Mouse (Mus musculus): ENCODE measurements around the gene Rnf213. TPM values are rescaled to one million over a fixed set of nuclear protein-coding genes. Genes with fewer than 3 reads are reported as not detected.
A peak's percentile ranks its signal among the peaks of the same experiment; 100 is the strongest.

Rnf213 gene
- polyA plus RNA-seq, 1 experiment from 2014 or later: 11.0 TPM

DNA sequence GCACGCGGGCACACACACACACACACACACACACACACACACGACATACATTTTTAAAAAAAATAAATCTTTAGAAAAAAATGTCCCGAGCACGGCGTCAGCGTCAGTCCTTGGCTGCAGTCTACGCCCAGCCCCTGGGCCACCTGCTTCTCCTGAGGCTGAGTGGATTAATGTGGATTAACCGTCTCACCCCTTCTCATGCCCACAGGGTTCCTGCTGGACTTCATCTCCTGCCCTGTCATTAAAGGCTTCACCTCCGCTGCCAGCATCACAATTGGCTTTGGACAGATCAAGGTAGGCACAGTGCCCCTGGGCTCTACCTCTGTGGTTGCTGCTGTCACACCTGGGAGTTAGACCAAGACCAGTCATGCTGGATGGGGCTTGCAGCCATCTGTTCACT is 33.8 kb upstream of the Rnf213 start:
- Histone ChIP-seq H3K36me3 (ENCODE audit: control insufficient read depth, insufficient read depth, low read length) (no peaks in the 10 kb centered on the region), H3K9ac (ENCODE audit: low read depth, low read length) (no peak overlapping the region), H3K9me3 (replicated peaks; ENCODE audit: control insufficient read depth, low read length) (no peaks in the 10 kb centered on the region), H3K27me3 (ENCODE audit: control insufficient read depth, insufficient read depth, low read length) (no peaks in the 10 kb centered on the region), H3K4me1 (ENCODE audit: control insufficient read depth, insufficient read depth, low read length) (peaks cover 11% of the 10 kb centered on the region), H3K27ac (ENCODE audit: low read depth, low read length) (no peak overlapping the region), H3K4me3 (ENCODE audit: low read depth, low read length) (no peak overlapping the region), H3K4me2 (no peak overlapping the region)
- WGBS (ENCODE audit: insufficient replicate concordance): 80% methylated on average over 10 of the region's 10 CpGs
- ATAC-seq (replicated peaks; ENCODE audit: insufficient number of reproducible peaks, low FRiP score, low TSS enrichment): no peak

DNA sequence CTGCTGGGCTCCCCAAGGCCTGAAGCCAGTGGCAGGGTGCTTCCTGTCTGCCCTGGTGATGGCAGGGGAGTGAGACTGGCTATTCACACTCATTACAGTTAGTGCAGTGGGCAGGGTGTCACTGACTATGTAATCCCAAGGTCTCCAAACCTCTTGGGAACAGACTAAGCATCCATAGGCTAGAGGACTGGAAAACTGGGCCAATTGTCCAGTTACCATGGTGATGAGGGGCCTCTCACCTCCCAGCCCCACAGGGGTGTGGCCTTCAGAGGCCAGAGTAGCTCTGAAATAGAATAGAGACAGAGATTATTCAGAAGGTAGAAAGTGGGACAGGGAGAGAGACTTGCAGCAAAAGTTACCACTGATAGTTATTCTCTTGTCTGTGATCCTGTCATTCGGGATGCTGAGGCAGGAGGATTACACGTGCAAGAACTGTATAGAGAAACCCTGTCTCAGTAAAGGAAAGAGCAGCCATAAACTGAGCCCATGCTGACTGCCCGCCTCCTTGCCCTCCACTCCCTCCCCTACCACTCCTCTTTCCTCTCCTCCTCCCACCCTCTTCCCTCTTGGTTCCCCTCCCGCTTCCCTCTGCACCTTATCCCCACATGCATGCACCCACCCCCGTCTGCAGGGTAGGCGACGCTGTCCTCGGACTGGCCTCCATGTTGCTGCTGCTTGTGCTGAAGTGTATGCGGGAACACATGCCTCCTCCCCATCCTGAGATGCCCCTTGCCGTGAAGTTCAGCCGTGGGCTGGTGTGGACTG is 29.9 kb upstream of the Rnf213 start:
- Histone ChIP-seq H3K4me2 (no peak overlapping the region), H3K9me3 (replicated peaks; ENCODE audit: control insufficient read depth, low read length) (peaks cover 3% of the 10 kb centered on the region), H3K36me3 (ENCODE audit: control insufficient read depth, insufficient read depth, low read length) (no peaks in the 10 kb centered on the region), H3K27me3 (ENCODE audit: control insufficient read depth, insufficient read depth, low read length) (no peaks in the 10 kb centered on the region), H3K27ac (ENCODE audit: low read depth, low read length) (no peak overlapping the region), H3K9ac (ENCODE audit: low read depth, low read length) (0 out of 2 replicates have a peak overlapping the region, but pooled peaks have one; percentile 5), H3K4me3 (ENCODE audit: low read depth, low read length) (no peak overlapping the region), H3K4me1 (ENCODE audit: control insufficient read depth, insufficient read depth, low read length) (no peaks in the 10 kb centered on the region)
- no peak for ATAC-seq (replicated peaks; ENCODE audit: insufficient number of reproducible peaks, low FRiP score, low TSS enrichment)
- WGBS (ENCODE audit: insufficient replicate concordance): 43% methylated on average over 11 of the region's 11 CpGs

DNA sequence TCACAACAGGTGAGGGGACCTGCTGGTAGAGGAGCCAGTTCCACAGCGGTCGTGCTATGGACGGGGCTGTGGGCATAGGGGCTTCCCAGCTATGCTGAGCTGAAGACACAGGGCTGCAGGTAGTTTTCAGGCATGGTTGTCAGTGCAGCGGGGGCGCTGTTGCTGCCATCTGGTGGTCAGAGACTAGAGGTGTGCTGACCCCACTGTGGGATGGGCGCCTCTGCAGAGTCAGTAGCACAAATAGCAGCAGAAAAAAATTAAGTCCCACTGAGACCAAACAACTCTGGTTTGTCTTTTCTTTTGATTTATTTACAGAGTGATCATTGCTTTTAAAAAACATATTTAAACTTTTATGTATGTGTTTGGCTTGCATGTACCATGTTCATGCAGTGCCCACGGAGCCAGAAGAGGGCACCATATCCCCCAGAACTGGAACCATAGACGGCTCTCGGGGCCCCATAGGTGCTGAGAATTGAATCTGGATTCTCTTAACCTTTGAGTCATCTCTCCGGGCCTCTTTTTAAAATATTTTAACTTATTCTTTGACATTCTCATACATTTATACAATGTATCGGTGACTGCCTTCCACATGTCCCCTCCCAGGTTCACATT is 29.3 kb upstream of the Rnf213 start:
- H3K4me2 ChIP-seq: no peak overlapping the region
- ATAC-seq (replicated peaks; ENCODE audit: insufficient number of reproducible peaks, low FRiP score, low TSS enrichment): no peak
- no peak overlapping the region for H3K27ac ChIP-seq (ENCODE audit: low read depth, low read length)
- 32% methylated on average over 11 of the region's 11 CpGs for WGBS (ENCODE audit: insufficient replicate concordance)
- no peak overlapping the region for H3K9ac ChIP-seq (ENCODE audit: low read depth, low read length)
- no peaks in the 10 kb centered on the region for H3K27me3 ChIP-seq (ENCODE audit: control insufficient read depth, insufficient read depth, low read length)
- H3K9me3 ChIP-seq (replicated peaks; ENCODE audit: control insufficient read depth, low read length): peaks cover 3% of the 10 kb centered on the region
- H3K4me1 ChIP-seq (ENCODE audit: control insufficient read depth, insufficient read depth, low read length): no peaks in the 10 kb centered on the region
- no peak overlapping the region for H3K4me3 ChIP-seq (ENCODE audit: low read depth, low read length)
- no peaks in the 10 kb centered on the region for H3K36me3 ChIP-seq (ENCODE audit: control insufficient read depth, insufficient read depth, low read length)

DNA sequence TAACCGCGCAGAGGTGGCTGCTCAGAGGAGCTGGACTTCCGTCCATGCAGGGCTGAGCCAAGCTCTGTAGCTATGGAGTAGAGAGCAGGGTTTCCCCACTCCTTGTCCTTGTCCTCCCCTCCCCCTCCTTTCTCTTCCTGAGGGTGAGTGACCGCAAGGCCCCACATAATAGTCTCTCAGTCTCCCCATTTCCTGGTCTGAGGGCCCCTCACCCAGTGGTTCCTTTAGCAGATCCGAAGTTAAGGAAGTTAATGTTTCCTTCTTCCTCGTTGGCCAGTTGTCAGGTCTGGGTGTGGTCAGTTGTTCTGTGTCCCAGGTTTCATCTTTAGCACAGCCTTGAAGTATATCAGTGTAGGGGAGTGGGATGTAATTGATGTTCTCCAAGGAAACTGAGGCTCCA is 17.5 kb upstream of the Rnf213 start:
- 67% methylated on average over 6 of the region's 6 CpGs for WGBS (ENCODE audit: insufficient replicate concordance)
- ATAC-seq (replicated peaks; ENCODE audit: insufficient number of reproducible peaks, low FRiP score, low TSS enrichment): no peak

DNA sequence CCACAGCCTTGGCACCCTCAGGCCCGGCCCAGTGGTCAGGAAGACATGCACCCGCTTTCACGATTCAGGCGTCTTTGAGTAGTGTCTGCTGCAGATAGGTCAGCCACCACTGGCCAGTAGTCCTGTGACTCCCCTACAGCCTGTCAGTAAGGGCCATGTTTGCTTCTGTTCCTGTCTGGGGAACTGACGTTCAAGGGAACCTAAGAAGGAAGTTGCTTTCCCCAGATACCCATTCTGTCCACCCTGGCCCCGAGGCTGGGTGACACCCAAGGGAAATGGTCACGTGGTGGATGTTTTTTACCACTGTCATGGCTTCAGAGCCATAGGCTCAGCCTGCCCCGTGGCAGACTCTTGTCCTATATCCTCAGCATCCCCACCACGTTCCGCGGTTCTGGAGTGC is 15.6 kb upstream of the Rnf213 start:
- Histone ChIP-seq H3K4me3 (ENCODE audit: low read depth, low read length) (no peak overlapping the region), H3K4me1 (ENCODE audit: control insufficient read depth, insufficient read depth, low read length) (peaks cover 17% of the 10 kb centered on the region), H3K36me3 (ENCODE audit: control insufficient read depth, insufficient read depth, low read length) (peaks cover 11% of the 10 kb centered on the region), H3K27me3 (ENCODE audit: control insufficient read depth, insufficient read depth, low read length) (no peaks in the 10 kb centered on the region), H3K9me3 (replicated peaks; ENCODE audit: control insufficient read depth, low read length) (no peaks in the 10 kb centered on the region), H3K27ac (ENCODE audit: low read depth, low read length) (no peak overlapping the region), H3K9ac (ENCODE audit: low read depth, low read length) (no peak overlapping the region), H3K4me2 (no peak overlapping the region)
- ATAC-seq (replicated peaks; ENCODE audit: insufficient number of reproducible peaks, low FRiP score, low TSS enrichment): no peak
- WGBS (ENCODE audit: insufficient replicate concordance): 92% methylated on average over 11 of the region's 11 CpGs

More for the DNA sequence above, 17.5 kb upstream of the Rnf213 start:
- no peak overlapping the region for H3K9ac ChIP-seq (ENCODE audit: low read depth, low read length)
- H3K4me3 ChIP-seq (ENCODE audit: low read depth, low read length): no peak overlapping the region
- no peaks in the 10 kb centered on the region for H3K27me3 ChIP-seq (ENCODE audit: control insufficient read depth, insufficient read depth, low read length)
- H3K27ac ChIP-seq (ENCODE audit: low read depth, low read length): no peak overlapping the region
- peaks cover 11% of the 10 kb centered on the region for H3K36me3 ChIP-seq (ENCODE audit: control insufficient read depth, insufficient read depth, low read length)
- peaks cover 7% of the 10 kb centered on the region for H3K4me1 ChIP-seq (ENCODE audit: control insufficient read depth, insufficient read depth, low read length)
- no peak overlapping the region for H3K4me2 ChIP-seq
- no peaks in the 10 kb centered on the region for H3K9me3 ChIP-seq (replicated peaks; ENCODE audit: control insufficient read depth, low read length)

DNA sequence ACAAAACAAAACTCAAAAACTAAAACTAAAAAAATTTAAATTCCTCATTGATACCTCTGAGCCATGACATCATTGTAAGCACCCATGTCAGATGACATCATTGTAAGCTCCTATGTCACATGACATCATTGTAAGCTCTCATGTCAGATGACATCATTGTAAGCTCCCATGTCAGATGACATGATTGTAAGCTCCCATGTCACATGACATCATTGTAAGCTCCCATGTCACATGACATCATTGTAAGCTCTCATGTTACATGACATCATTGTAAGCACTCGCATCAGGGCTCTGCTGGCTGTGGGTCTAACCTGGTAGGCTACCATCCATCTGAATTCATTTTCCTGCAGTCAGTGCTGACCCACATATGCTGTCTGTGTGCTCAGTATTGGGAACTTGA is 14.3 kb upstream of the Rnf213 start:
- Histone ChIP-seq H3K9ac (ENCODE audit: low read depth, low read length) (no peak overlapping the region), H3K27me3 (ENCODE audit: control insufficient read depth, insufficient read depth, low read length) (no peaks in the 10 kb centered on the region), H3K36me3 (ENCODE audit: control insufficient read depth, insufficient read depth, low read length) (peaks cover 11% of the 10 kb centered on the region), H3K4me2 (no peak overlapping the region), H3K4me1 (ENCODE audit: control insufficient read depth, insufficient read depth, low read length) (peaks cover 17% of the 10 kb centered on the region), H3K9me3 (replicated peaks; ENCODE audit: control insufficient read depth, low read length) (no peaks in the 10 kb centered on the region), H3K4me3 (ENCODE audit: low read depth, low read length) (no peak overlapping the region), H3K27ac (ENCODE audit: low read depth, low read length) (no peak overlapping the region)
- 93% methylated on average over 1 of the region's 1 CpGs for WGBS (ENCODE audit: insufficient replicate concordance)
- no peak for ATAC-seq (replicated peaks; ENCODE audit: insufficient number of reproducible peaks, low FRiP score, low TSS enrichment)

DNA sequence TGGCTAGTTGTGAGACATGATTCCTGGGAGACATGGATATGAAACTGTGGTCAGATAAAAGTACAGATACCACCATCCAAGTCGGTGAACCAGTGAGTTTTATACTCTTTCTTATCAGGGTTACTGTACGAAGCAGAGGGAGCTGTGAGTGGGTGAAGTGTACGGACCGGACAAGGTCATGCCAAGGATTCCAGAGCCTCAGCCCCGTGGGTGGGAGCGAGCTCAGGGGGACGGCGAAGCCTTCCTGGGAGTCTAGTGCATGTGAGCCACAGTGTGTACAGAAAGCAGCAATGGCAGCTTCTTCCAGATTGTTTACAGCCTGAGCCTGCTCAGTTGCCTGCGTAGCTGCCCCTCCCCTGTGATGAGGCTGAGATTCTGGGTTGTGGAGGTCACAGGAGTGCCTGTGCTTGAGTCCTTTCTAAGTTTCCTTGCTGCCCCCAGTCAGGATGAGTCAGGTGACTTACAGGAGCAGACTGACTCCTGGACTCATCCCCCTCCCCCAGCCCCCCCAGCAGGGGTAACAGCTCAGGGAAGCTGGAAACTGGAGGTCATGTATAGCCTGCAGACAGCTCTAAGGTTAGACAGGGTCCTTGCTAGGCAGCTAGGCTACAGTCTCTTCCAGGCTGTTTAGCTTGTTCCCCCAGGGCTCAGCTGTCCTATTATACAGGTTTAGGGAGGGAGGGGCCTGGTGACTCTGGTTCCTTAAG is 11.1 kb upstream of the Rnf213 start:
- Histone ChIP-seq H3K4me2 (peak overlapping the region; percentile 8; the same call in 1 of the 2 replicates), H3K36me3 (ENCODE audit: control insufficient read depth, insufficient read depth, low read length) (peaks cover 11% of the 10 kb centered on the region), H3K4me3 (ENCODE audit: low read depth, low read length) (no peak overlapping the region), H3K9me3 (replicated peaks; ENCODE audit: control insufficient read depth, low read length) (no peaks in the 10 kb centered on the region), H3K27me3 (ENCODE audit: control insufficient read depth, insufficient read depth, low read length) (no peaks in the 10 kb centered on the region), H3K9ac (ENCODE audit: low read depth, low read length) (peak overlapping the region; percentile 54; the same call in 1 of the 2 replicates), H3K27ac (ENCODE audit: low read depth, low read length) (peak overlapping the region; percentile 66), H3K4me1 (ENCODE audit: control insufficient read depth, insufficient read depth, low read length) (peaks cover 15% of the 10 kb centered on the region)
- ATAC-seq (replicated peaks; ENCODE audit: insufficient number of reproducible peaks, low FRiP score, low TSS enrichment): 0 out of 2 replicates have a peak, but pooled peaks have one; percentile 19
- 39% methylated on average over 9 of the region's 9 CpGs for WGBS (ENCODE audit: insufficient replicate concordance)

DNA sequence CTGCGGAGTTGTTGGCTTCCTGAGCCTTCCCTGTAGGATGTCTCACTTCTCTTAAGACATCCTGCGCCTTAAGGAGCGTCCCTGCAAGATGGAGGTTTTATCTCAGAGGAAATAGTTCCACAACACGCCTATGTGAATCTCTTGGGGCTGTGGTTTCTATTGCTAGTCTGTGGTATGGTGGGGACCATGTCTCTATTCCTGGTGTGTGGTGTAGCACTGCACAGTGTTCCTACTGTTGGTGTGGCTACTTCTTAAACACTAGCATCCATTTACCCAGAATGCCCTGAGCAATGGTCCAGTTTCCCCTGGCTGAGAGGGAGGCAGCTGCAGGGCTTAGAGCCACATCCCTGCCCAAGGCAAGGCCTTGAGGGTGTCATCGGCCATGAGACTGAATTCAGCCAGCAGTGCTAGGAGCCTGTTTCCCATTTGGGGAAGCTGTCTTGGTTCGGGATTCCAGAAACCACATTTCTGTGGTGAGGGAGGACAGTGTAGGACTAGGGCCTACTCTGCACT is 10.5 kb upstream of the Rnf213 start:
- H3K9ac ChIP-seq (ENCODE audit: low read depth, low read length): no peak overlapping the region
- ATAC-seq (replicated peaks; ENCODE audit: insufficient number of reproducible peaks, low FRiP score, low TSS enrichment): no peak
- H3K27ac ChIP-seq (ENCODE audit: low read depth, low read length): peak overlapping the region; percentile 66
- H3K4me1 ChIP-seq (ENCODE audit: control insufficient read depth, insufficient read depth, low read length): peaks cover 15% of the 10 kb centered on the region
- H3K4me3 ChIP-seq (ENCODE audit: low read depth, low read length): no peak overlapping the region
- no peak overlapping the region for H3K4me2 ChIP-seq
- peaks cover 7% of the 10 kb centered on the region for H3K36me3 ChIP-seq (ENCODE audit: control insufficient read depth, insufficient read depth, low read length)
- 66% methylated on average over 6 of the region's 6 CpGs for WGBS (ENCODE audit: insufficient replicate concordance)
- no peaks in the 10 kb centered on the region for H3K9me3 ChIP-seq (replicated peaks; ENCODE audit: control insufficient read depth, low read length)
- no peaks in the 10 kb centered on the region for H3K27me3 ChIP-seq (ENCODE audit: control insufficient read depth, insufficient read depth, low read length)
